Comparison of ENCODE assay signal across 21 mouse cellular contexts in the genomic region with DNA sequence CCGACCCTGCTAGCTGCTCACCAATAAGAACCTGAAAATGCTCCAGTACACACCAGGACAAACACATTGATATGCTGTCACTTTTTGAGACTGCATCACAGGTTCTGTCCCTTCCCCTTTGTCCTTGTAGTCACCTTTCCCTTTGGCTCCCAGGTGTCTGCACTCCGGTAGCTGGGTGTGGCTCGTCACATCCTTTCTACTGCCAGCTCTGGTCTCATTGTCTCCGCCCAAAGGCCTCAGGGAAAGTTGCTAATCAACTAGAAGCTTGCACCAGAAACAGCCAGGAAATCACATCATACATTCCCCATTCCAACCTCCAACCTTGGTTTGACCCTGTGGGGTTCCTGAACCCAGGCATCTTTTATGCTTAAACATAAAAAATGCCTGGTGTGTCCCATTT. TPM values are rescaled to one million over a fixed set of nuclear protein-coding genes. Genes with fewer than 3 reads are reported as not detected.
DNase-seq lines count a peak whose midpoint lies in the region; ATAC-seq lines count a peak whose summit lies in the region.
"Had no signal": no experiment of that assay in that cellular context is flagged by ENCODE, and none has a peak within 500 bp of the region (broad histone marks: within the 10 kb centered on the region; RNA-seq: fewer than 3 reads in every experiment).

No protein-coding gene starts in this region.

- no peak overlapping the region for H3K4me3 ChIP-seq in kidney, embryonic 14.5 days (ENCODE audit: low read length)
- no peak overlapping the region for H3K4me3 ChIP-seq in kidney, embryonic 16.5 days (ENCODE audit: low read length)
- H3K4me3 ChIP-seq: embryonic facial prominence, embryonic 10.5 days; forebrain, embryonic 13.5 days; heart, adult 2 months; heart, embryonic 12.5 days; hindbrain, embryonic 10.5 days had no signal

- H3K9ac ChIP-seq in kidney, embryonic 14.5 days (ENCODE audit: low read depth, low read length) = no peak overlapping the region
- no peak overlapping the region for H3K9ac ChIP-seq in kidney, embryonic 16.5 days (replicated peaks; ENCODE audit: low read length)
- H3K9ac ChIP-seq: forebrain, embryonic 13.5 days; forebrain, postnatal 0 days; heart, embryonic 12.5 days; hindbrain, embryonic 14.5 days had no signal

- H3K27me3 ChIP-seq in kidney, embryonic 14.5 days (ENCODE audit: control insufficient read depth, insufficient read depth, low read length) = no peaks in the 10 kb centered on the region
- peaks cover 3% of the 10 kb centered on the region; the same call in 1 of the 2 replicates for H3K27me3 ChIP-seq in kidney, embryonic 16.5 days (ENCODE audit: insufficient read depth, low read length)
- H3K27me3 ChIP-seq: forebrain, embryonic 13.5 days; heart, embryonic 12.5 days had no signal

- no peaks in the 10 kb centered on the region for H3K36me3 ChIP-seq in kidney, embryonic 14.5 days (ENCODE audit: control insufficient read depth, insufficient read depth, low read length)
- no peaks in the 10 kb centered on the region for H3K36me3 ChIP-seq in kidney, embryonic 16.5 days (ENCODE audit: insufficient read depth, low read length)
- H3K36me3 ChIP-seq: heart, embryonic 12.5 days; hindbrain, embryonic 10.5 days had no signal

- no peak overlapping the region for H3K4me2 ChIP-seq in kidney, embryonic 14.5 days (replicated peaks; ENCODE audit: low read depth, low read length)
- H3K4me2 ChIP-seq in kidney, embryonic 16.5 days (replicated peaks; ENCODE audit: low read depth, low read length) = no peak overlapping the region
- H3K4me2 ChIP-seq: forebrain, embryonic 13.5 days; heart, embryonic 12.5 days; hindbrain, embryonic 14.5 days had no signal

- ATAC-seq in kidney, embryonic 14.5 days (ENCODE audit: low FRiP score, low TSS enrichment) = no peak
- no peak for ATAC-seq in kidney, embryonic 16.5 days (ENCODE audit: low FRiP score, low TSS enrichment)
- ATAC-seq: activated CD4-positive, CD25-positive, alpha-beta regulatory T cell, adult 4 months; CD4-positive, CD25-positive, alpha-beta regulatory T cell, adult 4 months; forebrain, embryonic 13.5 days; forebrain, postnatal 0 days had no signal

- 66% methylated on average over 4 of the region's 4 CpGs for WGBS in kidney, embryonic 14.5 days
- 70% methylated on average over 4 of the region's 4 CpGs for WGBS in kidney, embryonic 16.5 days

- H3K4me1 ChIP-seq in kidney, embryonic 14.5 days (ENCODE audit: control insufficient read depth, insufficient read depth, low read length) = no peaks in the 10 kb centered on the region
- H3K4me1 ChIP-seq in kidney, embryonic 16.5 days (ENCODE audit: insufficient read depth, low read length) = peaks cover 5% of the 10 kb centered on the region; the same call in 1 of the 2 replicates
- H3K4me1 ChIP-seq: embryonic facial prominence, embryonic 10.5 days; forebrain, embryonic 13.5 days; heart, embryonic 12.5 days had no signal

- no peaks in the 10 kb centered on the region for H3K9me3 ChIP-seq in kidney, embryonic 14.5 days (ENCODE audit: control insufficient read depth, low read length)
- no peaks in the 10 kb centered on the region for H3K9me3 ChIP-seq in kidney, embryonic 16.5 days (ENCODE audit: low read length)
- H3K9me3 ChIP-seq: embryonic facial prominence, embryonic 10.5 days; forebrain, embryonic 13.5 days; heart, embryonic 12.5 days; hindbrain, embryonic 10.5 days had no signal

- DNase-seq in kidney, adult 11 months = peak; percentile 40
- DNase-seq in kidney, adult 9 months = peak; percentile 8
- DNase-seq in ZHBTc4 (ENCODE audit: low read depth, low spot score) = peak; percentile 79
- DNase-seq in right cerebral cortex, postnatal 10 days (ENCODE audit: low spot score in 2 of 2) = no peak
- DNase-seq in lung, adult 18-20 months = no peak
- DNase-seq: adrenal gland, postnatal 14 days; B cell, adult 2 months; cerebellum, adult 11-12 months; cerebellum, adult 9-11 months; forebrain, postnatal 0 days; gastrocnemius, postnatal 14 days; heart, adult 2 months had no signal

- no peak overlapping the region for H3K27ac ChIP-seq in kidney, embryonic 14.5 days (ENCODE audit: low read depth, low read length)
- no peak overlapping the region for H3K27ac ChIP-seq in kidney, embryonic 16.5 days (ENCODE audit: low read length)
- H3K27ac ChIP-seq: embryonic facial prominence, embryonic 10.5 days; forebrain, embryonic 13.5 days; heart, adult 2 months; hindbrain, embryonic 10.5 days; hindbrain, embryonic 14.5 days had no signal

RNA-seq across cellular contexts. Expression of gene Slc25a53, which starts 3.8 kb away (rescaled TPM):
- 10.7 and 14.0 TPM in 2 replicates for polyA plus RNA-seq in kidney, embryonic 14.5 days (2014; fragmentation: Nextera tagmentation; extraction: Ambion mirVana)
- polyA plus RNA-seq in kidney, embryonic 16.5 days (2015; fragmentation: Nextera tagmentation; extraction: Ambion mirVana) = 11.3 and 12.9 TPM in 2 replicates

RNA-seq across cellular contexts. Expression of gene Fam199x, which starts 15.1 kb away (rescaled TPM):
- polyA plus RNA-seq in kidney, embryonic 14.5 days (2014; fragmentation: Nextera tagmentation; extraction: Ambion mirVana) = 11.1 and 16.8 TPM in 2 replicates
- polyA plus RNA-seq in kidney, embryonic 16.5 days (2015; fragmentation: Nextera tagmentation; extraction: Ambion mirVana) = 11.0 and 12.8 TPM in 2 replicates

RNA-seq across cellular contexts. Expression of gene Zcchc18, which starts 41.4 kb away (rescaled TPM):
- 21.7 and 31.1 TPM in 2 replicates for polyA plus RNA-seq in kidney, embryonic 14.5 days (2014; fragmentation: Nextera tagmentation; extraction: Ambion mirVana)
- 26.1 and 30.8 TPM in 2 replicates for polyA plus RNA-seq in kidney, embryonic 16.5 days (2015; fragmentation: Nextera tagmentation; extraction: Ambion mirVana)

RNA-seq across cellular contexts. Expression of gene Tmsb15b1, which starts 57.6 kb away (rescaled TPM):
- 24.1 and 40.1 TPM in 2 replicates for polyA plus RNA-seq in kidney, embryonic 14.5 days (2014; fragmentation: Nextera tagmentation; extraction: Ambion mirVana)
- polyA plus RNA-seq in kidney, embryonic 16.5 days (2015; fragmentation: Nextera tagmentation; extraction: Ambion mirVana) = 21.3 and 23.7 TPM in 2 replicates
- polyA plus RNA-seq: heart, adult 2 months had no signal

RNA-seq across cellular contexts. Expression of gene Tmsb15l, which starts 57.7 kb away (rescaled TPM):
- polyA plus RNA-seq in kidney, embryonic 14.5 days (2014; fragmentation: Nextera tagmentation; extraction: Ambion mirVana) = 4.5 and 4.9 TPM in 2 replicates
- 4.7 and 6.6 TPM in 2 replicates for polyA plus RNA-seq in kidney, embryonic 16.5 days (2015; fragmentation: Nextera tagmentation; extraction: Ambion mirVana)

Comparison
In these comparisons a context has a peak if more than half of its experiments do, and no peak if none do; other contexts are left out.
1. DNase-seq: peak in kidney, adult 11 months (single experiment), kidney, adult 9 months (single experiment) and ZHBTc4 (single experiment); none in right cerebral cortex, postnatal 10 days (0 of 2) and lung, adult 18-20 months (0 of 2).